Mouse (Mus musculus) spleen, adult 2 months (tissue): Measurements from ENCODE around the gene Stk38.

Experiments used
- CTCF ChIP-seq: fragments of 200-500 bp; IDR thresholded peaks from 2 replicates; pipeline ENCODE4 v1.5.1; 2011; ENCODE audit warnings: mild to moderate bottlenecking, inconsistent platforms; ENCODE audit not compliant: insufficient read depth, insufficient read length, insufficient replicate concordance; ENCODE audit errors: extremely low read depth
- POLR2A ChIP-seq: fragments of 200-500 bp; IDR thresholded peaks from 2 replicates; pipeline ENCODE4 v1.6.1; 2011; ENCODE audit warnings: low read depth, low read length, inconsistent platforms

DNA sequence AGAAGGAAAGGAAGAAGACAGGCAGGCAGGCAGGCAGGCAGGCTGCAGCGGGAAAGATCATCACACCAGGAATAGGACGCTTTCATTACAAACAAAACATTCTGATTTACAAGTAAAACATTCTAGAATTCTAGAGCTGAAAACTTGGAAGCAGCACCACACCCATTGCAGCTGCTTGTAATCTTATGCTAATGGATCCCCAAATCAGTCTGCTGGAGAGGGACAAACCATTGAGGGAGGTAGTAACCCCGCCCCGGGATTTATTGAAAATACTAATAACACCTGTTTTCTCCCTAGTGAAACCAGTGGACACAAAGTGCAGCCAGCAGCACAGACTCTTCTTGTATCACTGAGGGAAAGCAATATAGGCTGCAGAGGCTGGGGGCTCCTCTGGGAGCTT is 26.7 kb downstream of the Stk38 start:
- TF ChIP-seq CTCF (no peak), POLR2A (no peak)
